8 mouse cellular contexts compared by ENCODE assay signal in genomic region chr6:124693243-124693981, GRCm38 (mm10). TPM values are rescaled to one million over a fixed set of nuclear protein-coding genes. Genes with fewer than 3 reads are reported as not detected.
A peak's percentile ranks its signal among the peaks of the same experiment; 100 is the strongest.
DNase-seq lines count a peak whose midpoint lies in the region; ATAC-seq and TF ChIP-seq lines count a peak whose summit lies in the region.

No protein-coding gene starts in this region.

- DNase-seq in embryo, embryonic 10.5 days (ENCODE audit: low spot score), result peak; percentile 22
- DNase-seq in embryo, embryonic 11 days, result no peak
- DNase-seq in layer of hippocampus, adult 2 months (ENCODE audit: low spot score in 2 of 2), result no peak
- no peak for DNase-seq in layer of hippocampus, postnatal 25 days (ENCODE audit: extremely low spot score in 1 of 2, low spot score in 1 of 2)
- DNase-seq in adrenal gland, postnatal 10 days, result no peak
- DNase-seq in retina, postnatal 1 day, result no peak

- H3K4me3 ChIP-seq in layer of hippocampus, adult 2 months, result no peak overlapping the region
- H3K4me3 ChIP-seq in embryonic facial prominence, embryonic 15.5 days (replicated peaks), result no peak overlapping the region
- no peak overlapping the region for H3K4me3 ChIP-seq in limb, embryonic 13.5 days

- H3K4me2 ChIP-seq in embryonic facial prominence, embryonic 15.5 days (replicated peaks), result no peak overlapping the region
- H3K4me2 ChIP-seq in limb, embryonic 13.5 days (replicated peaks), result no peak overlapping the region

- no peaks in the 10 kb centered on the region for H3K27me3 ChIP-seq in embryonic facial prominence, embryonic 15.5 days
- H3K27me3 ChIP-seq in limb, embryonic 13.5 days, result no peaks in the 10 kb centered on the region

- no peak overlapping the region for H3K9ac ChIP-seq in embryonic facial prominence, embryonic 15.5 days
- no peak overlapping the region for H3K9ac ChIP-seq in limb, embryonic 13.5 days

- no peaks in the 10 kb centered on the region for H3K9me3 ChIP-seq in embryonic facial prominence, embryonic 15.5 days (replicated peaks)
- H3K9me3 ChIP-seq in limb, embryonic 13.5 days, result no peaks in the 10 kb centered on the region

- peaks cover 14% of the 10 kb centered on the region; the same call in 1 of the 2 replicates for H3K4me1 ChIP-seq in embryonic facial prominence, embryonic 15.5 days
- peaks cover 16% of the 10 kb centered on the region; the same call in 1 of the 2 replicates for H3K4me1 ChIP-seq in limb, embryonic 13.5 days

- no peaks in the 10 kb centered on the region for H3K36me3 ChIP-seq in embryonic facial prominence, embryonic 15.5 days
- H3K36me3 ChIP-seq in limb, embryonic 13.5 days, result peaks cover 10% of the 10 kb centered on the region; the same call in 1 of the 2 replicates

- H3K27ac ChIP-seq in layer of hippocampus, adult 2 months, result peak overlapping the region; percentile 80
- 0 out of 2 replicates have a peak overlapping the region, but pooled peaks have one; percentile 51 for H3K27ac ChIP-seq in embryonic facial prominence, embryonic 15.5 days (replicated peaks)
- no peak overlapping the region for H3K27ac ChIP-seq in limb, embryonic 13.5 days

- no peak for TF ChIP-seq CTCF in layer of hippocampus, adult 2 months (conservative IDR thresholded peaks at IDR 0.05)

- 64% methylated on average over 15 of the region's 15 CpGs for WGBS in embryonic facial prominence, embryonic 15.5 days
- 62% methylated on average over 15 of the region's 15 CpGs for WGBS in limb, embryonic 13.5 days

- ATAC-seq in embryonic facial prominence, embryonic 15.5 days (ENCODE audit: insufficient number of reproducible peaks, low FRiP score, low TSS enrichment, low read depth), result no peak
- peak; percentile 68 for ATAC-seq in limb, embryonic 13.5 days (ENCODE audit: low FRiP score, low read depth)

RNA-seq across cellular contexts. Expression of gene Emg1, which starts 18.6 kb away (rescaled TPM):
- total RNA-seq in layer of hippocampus, adult 2 months (2021), result 10 to 100 TPM; 58.0 to 58.7 TPM
- 10 to 100 TPM; 51.3 to 54.4 TPM for total RNA-seq in layer of hippocampus, postnatal 25 days (2021)
- polyA plus RNA-seq in embryonic facial prominence, embryonic 15.5 days (2015; fragmentation: Nextera tagmentation; extraction: Ambion mirVana), result 171 and 186 TPM in 2 replicates
- 190 and 201 TPM in 2 replicates for polyA plus RNA-seq in limb, embryonic 13.5 days (2015; fragmentation: Nextera tagmentation; extraction: Ambion mirVana)
- total RNA-seq in adrenal gland, postnatal 10 days (2021), result 10 to 100 TPM; 85.5 to 94.1 TPM

RNA-seq across cellular contexts. Expression of gene Phb2, which starts 18.7 kb away (rescaled TPM):
- 100 to 1,000 TPM; 121 to 124 TPM for total RNA-seq in layer of hippocampus, adult 2 months (2021)
- total RNA-seq in layer of hippocampus, postnatal 25 days (2021), result 100 to 1,000 TPM; 120 to 124 TPM
- 301 and 317 TPM in 2 replicates for polyA plus RNA-seq in embryonic facial prominence, embryonic 15.5 days (2015; fragmentation: Nextera tagmentation; extraction: Ambion mirVana)
- polyA plus RNA-seq in limb, embryonic 13.5 days (2015; fragmentation: Nextera tagmentation; extraction: Ambion mirVana), result 324 and 325 TPM in 2 replicates
- 100 to 1,000 TPM; 452 to 487 TPM for total RNA-seq in adrenal gland, postnatal 10 days (2021)

RNA-seq across cellular contexts. Expression of gene Lpcat3, which starts 30.6 kb away (rescaled TPM):
- 10 to 100 TPM; 31.0 to 32.6 TPM for total RNA-seq in layer of hippocampus, adult 2 months (2021)
- 10 to 100 TPM; 30.9 to 34.0 TPM for total RNA-seq in layer of hippocampus, postnatal 25 days (2021)
- polyA plus RNA-seq in embryonic facial prominence, embryonic 15.5 days (2015; fragmentation: Nextera tagmentation; extraction: Ambion mirVana), result 56.0 and 56.1 TPM in 2 replicates
- 56.4 and 57.0 TPM in 2 replicates for polyA plus RNA-seq in limb, embryonic 13.5 days (2015; fragmentation: Nextera tagmentation; extraction: Ambion mirVana)
- total RNA-seq in adrenal gland, postnatal 10 days (2021), result 10 to 100 TPM; 80.8 to 85.7 TPM

RNA-seq across cellular contexts. Expression of gene Ptpn6, which starts 45.1 kb away (rescaled TPM):
- 1 to 10 TPM; 5.5 to 6.6 TPM for total RNA-seq in layer of hippocampus, adult 2 months (2021)
- 1 to 10 TPM; 2.9 to 4.0 TPM for total RNA-seq in layer of hippocampus, postnatal 25 days (2021)
- polyA plus RNA-seq in embryonic facial prominence, embryonic 15.5 days (2015; fragmentation: Nextera tagmentation; extraction: Ambion mirVana), result 19.9 and 20.2 TPM in 2 replicates
- polyA plus RNA-seq in limb, embryonic 13.5 days (2015; fragmentation: Nextera tagmentation; extraction: Ambion mirVana), result 9.0 and 10.9 TPM in 2 replicates
- total RNA-seq in adrenal gland, postnatal 10 days (2021), result 10 to 100 TPM; 13.0 to 13.5 TPM

RNA-seq across cellular contexts. Expression of gene Grcc10, which starts 47.8 kb away (rescaled TPM):
- 100 to 1,000 TPM; 295 to 339 TPM for total RNA-seq in layer of hippocampus, adult 2 months (2021)
- total RNA-seq in layer of hippocampus, postnatal 25 days (2021), result 100 to 1,000 TPM; 350 to 372 TPM
- 416 TPM in 2 replicates for polyA plus RNA-seq in embryonic facial prominence, embryonic 15.5 days (2015; fragmentation: Nextera tagmentation; extraction: Ambion mirVana)
- polyA plus RNA-seq in limb, embryonic 13.5 days (2015; fragmentation: Nextera tagmentation; extraction: Ambion mirVana), result 480 and 513 TPM in 2 replicates
- 100 to 1,000 TPM; 321 to 324 TPM for total RNA-seq in adrenal gland, postnatal 10 days (2021)
